18 mouse cellular contexts compared by ENCODE assay signal in genomic region chr9:70290785-70291184, GRCm38 (mm10).
DNase-seq lines count a peak whose midpoint lies in the region; ATAC-seq and TF ChIP-seq lines count a peak whose summit lies in the region.
"Had no signal": no experiment of that assay in that cellular context is flagged by ENCODE, and none has a peak within 500 bp of the region (broad histone marks: within the 10 kb centered on the region; RNA-seq: fewer than 3 reads in every experiment).

No protein-coding gene starts in this region.

- no peak overlapping the region for H3K4me2 ChIP-seq in kidney, embryonic 15.5 days
- H3K4me2 ChIP-seq in hindbrain, postnatal 0 days (ENCODE audit: low read depth, low read length) = no peak overlapping the region
- H3K4me2 ChIP-seq: heart, embryonic 11.5 days had no signal

- H3K9me3 ChIP-seq in kidney, embryonic 15.5 days (replicated peaks) = no peaks in the 10 kb centered on the region
- H3K9me3 ChIP-seq in hindbrain, postnatal 0 days (ENCODE audit: low read length) = no peaks in the 10 kb centered on the region
- H3K9me3 ChIP-seq: G1E had no signal

- H3K36me3 ChIP-seq in kidney, embryonic 15.5 days = 0 out of 2 replicates have a peak, but pooled peaks cover 6% of the 10 kb centered on the region
- no peaks in the 10 kb centered on the region for H3K36me3 ChIP-seq in hindbrain, postnatal 0 days (ENCODE audit: insufficient read depth, low read length)
- H3K36me3 ChIP-seq: G1E had no signal

- no peaks in the 10 kb centered on the region for H3K27me3 ChIP-seq in kidney, embryonic 15.5 days
- H3K27me3 ChIP-seq in hindbrain, postnatal 0 days (ENCODE audit: insufficient read depth, low read length) = no peaks in the 10 kb centered on the region

- no peak for ATAC-seq in kidney, embryonic 15.5 days (replicated peaks; ENCODE audit: low FRiP score)
- peak; percentile 49; the same call in 1 of the 2 replicates for ATAC-seq in hindbrain, postnatal 0 days
- ATAC-seq: liver, postnatal 0 days had no signal

- 0 out of 2 replicates have a peak, but pooled peaks cover 4% of the 10 kb centered on the region for H3K4me1 ChIP-seq in kidney, embryonic 15.5 days
- no peaks in the 10 kb centered on the region; the same call in 1 of the 2 replicates for H3K4me1 ChIP-seq in hindbrain, postnatal 0 days (ENCODE audit: insufficient read depth, low read length)

- 59% methylated on average over 10 of the region's 10 CpGs for WGBS in kidney, embryonic 15.5 days
- 32% methylated on average over 10 of the region's 10 CpGs for WGBS in hindbrain, postnatal 0 days

- no peak overlapping the region for H3K9ac ChIP-seq in kidney, embryonic 15.5 days
- H3K9ac ChIP-seq in hindbrain, postnatal 0 days (replicated peaks; ENCODE audit: low read length) = no peak overlapping the region
- H3K9ac ChIP-seq: liver, postnatal 0 days had no signal

- no peak for TF ChIP-seq CTCF in hindbrain, postnatal 0 days (IDR thresholded peaks at IDR 0.05; ENCODE audit: low read depth)

- no peak overlapping the region for H3K27ac ChIP-seq in kidney, embryonic 15.5 days
- H3K27ac ChIP-seq in hindbrain, postnatal 0 days = no peak overlapping the region
- H3K27ac ChIP-seq: macrophage had no signal

- H3K4me3 ChIP-seq in kidney, embryonic 15.5 days (replicated peaks) = no peak overlapping the region
- no peak overlapping the region for H3K4me3 ChIP-seq in hindbrain, postnatal 0 days (ENCODE audit: low read length)

- peak; percentile 36 for DNase-seq in adrenal gland, adult 2 months
- DNase-seq in adrenal gland, adult 8-10 months = no peak
- peak; percentile 20 for DNase-seq in kidney, adult 9 months
- peak; percentile 95 for DNase-seq in Muller cell, postnatal 12 days (ENCODE audit: inconsistent ontology term)
- DNase-seq in hindbrain, postnatal 0 days (ENCODE audit: low spot score) = peak; percentile 15
- no peak for DNase-seq in ovary, postnatal 10 days (ENCODE audit: low spot score)
- no peak for DNase-seq in embryo, embryonic 10 days (ENCODE audit: low spot score)
- DNase-seq: B cell, adult 2 months; cerebellum, adult 9-11 months; gastrocnemius, postnatal 14 days; kidney, adult 2 months; liver, postnatal 0 days; right cerebral cortex, postnatal 14 days; thymus, adult 18-20 months had no signal

Comparison
In these comparisons a context has a peak if more than half of its experiments do, and no peak if none do; other contexts are left out.
1. DNase-seq: peak in adrenal gland, adult 2 months (single experiment), kidney, adult 9 months (single experiment), Muller cell, postnatal 12 days (single experiment) and hindbrain, postnatal 0 days (single experiment); none in adrenal gland, adult 8-10 months (single experiment), ovary, postnatal 10 days (single experiment) and embryo, embryonic 10 days (single experiment).